Mouse (Mus musculus) urinary bladder, postnatal 14 days (tissue): ENCODE measurements around the gene 4930503B20Rik.

Experiments used
- DNase-seq: peaks from one replicate; pipeline ENCODE4 v3.0.0; 2021; ENCODE audit warnings: low spot score

The 4930503B20Rik gene

GRCm38 (mm10) chr3:146599198-146599900 lies 51.8 kb downstream of the 4930503B20Rik start:
- no peak for DNase-seq

- no peak for DNase-seq
These were observed 52.7 kb downstream of the 4930503B20Rik start for GRCm38 (mm10) chr3:146598411-146598810.

- DNase-seq, result no peak
These were observed 54.3 kb downstream of the 4930503B20Rik start for GRCm38 (mm10) chr3:146596864-146597263.

GRCm38 (mm10) chr3:146596387-146596786 lies 54.7 kb downstream of the 4930503B20Rik start:
- DNase-seq, result no peak

GRCm38 (mm10) chr3:146595440-146595839 lies 55.7 kb downstream of the 4930503B20Rik start:
- DNase-seq, result no peak
